Mouse (Mus musculus) limb, embryonic 12.5 days (tissue): ENCODE measurements at regions not wholly inside any gene's neighbourhood (a gene's known extent, or its start where the extent isn't known, plus 50 kb on each side); places are given as distances from the start of the nearest gene placed in this dataset.

Source experiments
- ATAC-seq: fragments of 200-750 bp; cut with Nextera tagmentation; 2 replicates; pipeline ENCODE4 v1.8.0; 2017; ENCODE audit warnings: low read depth, moderate TSS enrichment; ENCODE audit not compliant: insufficient number of reproducible peaks, insufficient read depth, low FRiP score, low TSS enrichment
- H3K27ac ChIP-seq: fragments of 300-500 bp; sonication (generic); 2 replicates; pipeline ENCODE4 v1.5.1; 2016; ENCODE audit warnings: mild to moderate bottlenecking, moderate library complexity
- H3K27me3 ChIP-seq: fragments of 300-500 bp; sonication (generic); 2 replicates; pipeline ENCODE4 v1.6.1; 2016; ENCODE audit warnings: mild to moderate bottlenecking, moderate library complexity
- H3K36me3 ChIP-seq: fragments of 300-500 bp; sonication (generic); 2 replicates; pipeline ENCODE4 v1.6.1; 2016; ENCODE audit warnings: mild to moderate bottlenecking, moderate library complexity
- H3K4me1 ChIP-seq: fragments of 300-500 bp; sonication (generic); replicated peaks from 2 replicates; pipeline ENCODE4 v1.6.1; 2016
- H3K4me2 ChIP-seq: fragments of 300-500 bp; sonication (generic); 2 replicates; pipeline ENCODE4 v1.6.1; 2016; ENCODE audit warnings: mild to moderate bottlenecking, moderate library complexity
- H3K4me3 ChIP-seq: fragments of 300-500 bp; sonication (generic); replicated peaks from 2 replicates; pipeline ENCODE4 v1.5.1; 2016; ENCODE audit warnings: mild to moderate bottlenecking
- H3K9ac ChIP-seq: fragments of 300-500 bp; sonication (generic); replicated peaks from 2 replicates; pipeline ENCODE4 v1.6.1; 2016; ENCODE audit warnings: mild to moderate bottlenecking, moderate library complexity
- H3K9me3 ChIP-seq: fragments of 300-500 bp; sonication (generic); 2 replicates; pipeline ENCODE4 v1.6.1; 2016; ENCODE audit warnings: mild to moderate bottlenecking, moderate library complexity
- WGBS: fragments of 180-500 bp; shearing (Covaris S2); methylation state at CpG from one replicate; pipeline ENCODE4 v1.1.7; 2016; 5-methylcytosine and 5-hydroxymethylcytosine counted together

GRCm38 (mm10) chr6:101585871-101586270 lies 208.2 kb upstream of the Pdzrn3 start:
- Histone ChIP-seq H3K4me1 (no peaks in the 10 kb centered on the region), H3K27me3 (no peaks in the 10 kb centered on the region), H3K4me3 (no peak overlapping the region), H3K36me3 (no peaks in the 10 kb centered on the region), H3K9me3 (no peaks in the 10 kb centered on the region), H3K4me2 (no peak overlapping the region), H3K9ac (no peak overlapping the region), H3K27ac (no peak overlapping the region)
- ATAC-seq: no peak
- 77% methylated on average over 16 of the region's 16 CpGs for WGBS

- Histone ChIP-seq H3K27me3 (no peaks in the 10 kb centered on the region), H3K36me3 (no peaks in the 10 kb centered on the region), H3K27ac (no peak overlapping the region), H3K4me3 (no peak overlapping the region), H3K9ac (no peak overlapping the region), H3K4me2 (no peak overlapping the region), H3K4me1 (no peaks in the 10 kb centered on the region), H3K9me3 (no peaks in the 10 kb centered on the region)
- 85% methylated on average over 4 of the region's 4 CpGs for WGBS
- ATAC-seq: no peak
Measured at GRCm38 (mm10) chr6:101580824-101581223, 203.1 kb upstream of the Pdzrn3 start.

GRCm38 (mm10) chr6:101556096-101556495 lies 178.4 kb upstream of the Pdzrn3 start:
- ATAC-seq: no peak

GRCm38 (mm10) chr6:101554965-101555604 lies 177.4 kb upstream of the Pdzrn3 start:
- Histone ChIP-seq H3K27me3 (0 out of 2 replicates have a peak, but pooled peaks cover 9% of the 10 kb centered on the region), H3K27ac (no peak overlapping the region), H3K4me3 (no peak overlapping the region), H3K36me3 (no peaks in the 10 kb centered on the region), H3K9me3 (no peaks in the 10 kb centered on the region), H3K4me1 (no peaks in the 10 kb centered on the region), H3K9ac (no peak overlapping the region), H3K4me2 (no peak overlapping the region)
- 37% methylated on average over 2 of the region's 2 CpGs for WGBS
- ATAC-seq: no peak

More at GRCm38 (mm10) chr6:101556096-101556495, 178.4 kb upstream of the Pdzrn3 start:
- H3K4me2 ChIP-seq: no peak overlapping the region
- 0 out of 2 replicates have a peak, but pooled peaks cover 5% of the 10 kb centered on the region for H3K27me3 ChIP-seq
- no peaks in the 10 kb centered on the region for H3K9me3 ChIP-seq
- H3K4me1 ChIP-seq: no peaks in the 10 kb centered on the region
- H3K27ac ChIP-seq: no peak overlapping the region
- no peak overlapping the region for H3K9ac ChIP-seq
- H3K4me3 ChIP-seq: no peak overlapping the region
- no peaks in the 10 kb centered on the region for H3K36me3 ChIP-seq
- WGBS: 91% methylated on average over 1 of the region's 1 CpGs

- no peak overlapping the region for H3K4me3 ChIP-seq
- no peaks in the 10 kb centered on the region for H3K4me1 ChIP-seq
- 29% methylated on average over 7 of the region's 7 CpGs for WGBS
- H3K27me3 ChIP-seq: 0 out of 2 replicates have a peak, but pooled peaks cover 9% of the 10 kb centered on the region
- no peaks in the 10 kb centered on the region for H3K36me3 ChIP-seq
- ATAC-seq: no peak
- no peak overlapping the region for H3K9ac ChIP-seq
- no peaks in the 10 kb centered on the region for H3K9me3 ChIP-seq
- H3K27ac ChIP-seq: no peak overlapping the region
- no peak overlapping the region for H3K4me2 ChIP-seq
Measured at GRCm38 (mm10) chr6:101550501-101551268, 173.0 kb upstream of the Pdzrn3 start.

- Histone ChIP-seq H3K36me3 (no peaks in the 10 kb centered on the region), H3K9me3 (peaks cover 3% of the 10 kb centered on the region; the same call in 1 of the 2 replicates), H3K27ac (no peak overlapping the region), H3K4me1 (peaks cover 4% of the 10 kb centered on the region), H3K4me3 (no peak overlapping the region), H3K9ac (no peak overlapping the region), H3K4me2 (no peak overlapping the region), H3K27me3 (no peaks in the 10 kb centered on the region)
- WGBS: 79% methylated on average over 5 of the region's 5 CpGs
- ATAC-seq: no peak
Measured at GRCm38 (mm10) chr6:101537581-101537980, 159.9 kb upstream of the Pdzrn3 start.

GRCm38 (mm10) chr6:101534214-101535052 lies 156.7 kb upstream of the Pdzrn3 start:
- ATAC-seq: no peak
- H3K9ac ChIP-seq: no peak overlapping the region
- no peaks in the 10 kb centered on the region for H3K27me3 ChIP-seq
- no peak overlapping the region for H3K4me3 ChIP-seq
- no peaks in the 10 kb centered on the region for H3K9me3 ChIP-seq
- no peak overlapping the region for H3K27ac ChIP-seq
- H3K4me1 ChIP-seq: peaks cover 7% of the 10 kb centered on the region
- no peak overlapping the region for H3K4me2 ChIP-seq
- H3K36me3 ChIP-seq: no peaks in the 10 kb centered on the region
- WGBS: 39% methylated on average over 9 of the region's 9 CpGs

- no peak overlapping the region for H3K9ac ChIP-seq
- peaks cover 7% of the 10 kb centered on the region for H3K4me1 ChIP-seq
- ATAC-seq: no peak
- 59% methylated on average over 7 of the region's 7 CpGs for WGBS
- no peaks in the 10 kb centered on the region for H3K9me3 ChIP-seq
- H3K27ac ChIP-seq: no peak overlapping the region
- H3K4me3 ChIP-seq: no peak overlapping the region
- H3K4me2 ChIP-seq: no peak overlapping the region
- no peaks in the 10 kb centered on the region for H3K36me3 ChIP-seq
- no peaks in the 10 kb centered on the region for H3K27me3 ChIP-seq
Measured at GRCm38 (mm10) chr6:101532436-101532835, 154.7 kb upstream of the Pdzrn3 start.

- no peak for ATAC-seq
- H3K4me3 ChIP-seq: no peak overlapping the region
- H3K9ac ChIP-seq: no peak overlapping the region
- H3K36me3 ChIP-seq: no peaks in the 10 kb centered on the region
- H3K4me1 ChIP-seq: peaks cover 7% of the 10 kb centered on the region
- no peak overlapping the region for H3K4me2 ChIP-seq
- no peaks in the 10 kb centered on the region for H3K27me3 ChIP-seq
- no peaks in the 10 kb centered on the region for H3K9me3 ChIP-seq
- 69% methylated on average over 5 of the region's 5 CpGs for WGBS
- no peak overlapping the region for H3K27ac ChIP-seq
Measured at GRCm38 (mm10) chr6:101531914-101532313, 154.2 kb upstream of the Pdzrn3 start.

- ATAC-seq: no peak
Measured at GRCm38 (mm10) chr6:101525129-101525528, 147.4 kb upstream of the Pdzrn3 start.

GRCm38 (mm10) chr6:101521316-101521715 lies 143.6 kb upstream of the Pdzrn3 start:
- ATAC-seq: no peak
- WGBS: 85% methylated on average over 6 of the region's 6 CpGs

More at GRCm38 (mm10) chr6:101525129-101525528, 147.4 kb upstream of the Pdzrn3 start:
- WGBS: 45% methylated on average over 2 of the region's 2 CpGs
- Histone ChIP-seq H3K4me3 (no peak overlapping the region), H3K27me3 (no peaks in the 10 kb centered on the region), H3K36me3 (no peaks in the 10 kb centered on the region), H3K4me2 (no peak overlapping the region), H3K9me3 (no peaks in the 10 kb centered on the region), H3K9ac (no peak overlapping the region), H3K4me1 (0 out of 2 replicates have a peak, but pooled peaks cover 4% of the 10 kb centered on the region), H3K27ac (no peak overlapping the region)

More at GRCm38 (mm10) chr6:101521316-101521715, 143.6 kb upstream of the Pdzrn3 start:
- H3K9me3 ChIP-seq: no peaks in the 10 kb centered on the region
- H3K36me3 ChIP-seq: no peaks in the 10 kb centered on the region
- H3K27ac ChIP-seq: no peak overlapping the region
- no peak overlapping the region for H3K9ac ChIP-seq
- H3K27me3 ChIP-seq: no peaks in the 10 kb centered on the region
- H3K4me1 ChIP-seq: peaks cover 20% of the 10 kb centered on the region
- no peak overlapping the region for H3K4me2 ChIP-seq
- H3K4me3 ChIP-seq: no peak overlapping the region
